Comparison of ENCODE assay signal across 15 mouse cellular contexts in genomic region chr3:153823671-153824515, GRCm38 (mm10). TPM values are rescaled to one million over a fixed set of nuclear protein-coding genes. Genes with fewer than 3 reads are reported as not detected.
DNase-seq lines count a peak whose midpoint lies in the region; ATAC-seq and TF ChIP-seq lines count a peak whose summit lies in the region.
"Had no signal": no experiment of that assay in that cellular context is flagged by ENCODE, and none has a peak within 500 bp of the region (broad histone marks: within the 10 kb centered on the region; RNA-seq: fewer than 3 reads in every experiment).

No protein-coding gene starts in this region.

- no peak for TF ChIP-seq CTCF in brain, embryonic 14.5 days (IDR thresholded peaks at IDR 0.05; ENCODE audit: borderline replicate concordance, extremely low read depth, insufficient read depth, insufficient read length)

- peak; percentile 62; the same call in 1 of the 2 replicates for ATAC-seq in hindbrain, embryonic 16.5 days
- peak; percentile 49; the same call in 1 of the 2 replicates for ATAC-seq in kidney, embryonic 14.5 days (ENCODE audit: low FRiP score, low TSS enrichment)

- TF ChIP-seq POLR2A in brain, embryonic 14.5 days (IDR thresholded peaks at IDR 0.05; ENCODE audit: borderline replicate concordance, extremely low read depth, insufficient read depth, insufficient read length, poor library complexity, severe bottlenecking), result no peak

- no peak overlapping the region for H3K9ac ChIP-seq in hindbrain, embryonic 16.5 days (ENCODE audit: low read depth, low read length)
- H3K9ac ChIP-seq in kidney, embryonic 14.5 days (ENCODE audit: low read depth, low read length), result no peak overlapping the region
- H3K9ac ChIP-seq: hindbrain, embryonic 15.5 days had no signal

- H3K36me3 ChIP-seq in hindbrain, embryonic 16.5 days (ENCODE audit: control insufficient read depth, insufficient read depth, low read length), result no peaks in the 10 kb centered on the region
- no peaks in the 10 kb centered on the region for H3K36me3 ChIP-seq in hindbrain, embryonic 10.5 days
- no peaks in the 10 kb centered on the region for H3K36me3 ChIP-seq in kidney, embryonic 14.5 days (ENCODE audit: control insufficient read depth, insufficient read depth, low read length)
- H3K36me3 ChIP-seq: G1E; hindbrain, embryonic 15.5 days had no signal

- H3K9me3 ChIP-seq in hindbrain, embryonic 16.5 days (ENCODE audit: control insufficient read depth, low read length), result no peaks in the 10 kb centered on the region
- H3K9me3 ChIP-seq in hindbrain, embryonic 10.5 days, result no peaks in the 10 kb centered on the region
- H3K9me3 ChIP-seq in kidney, embryonic 14.5 days (ENCODE audit: control insufficient read depth, low read length), result no peaks in the 10 kb centered on the region
- H3K9me3 ChIP-seq: G1E; hindbrain, embryonic 15.5 days had no signal

- intact Hi-C loops in heart, postnatal 25 days (cut with DNase I), result no loop called here

- no peak overlapping the region for H3K4me3 ChIP-seq in hindbrain, embryonic 16.5 days (ENCODE audit: low read length)
- no peak overlapping the region for H3K4me3 ChIP-seq in hindbrain, embryonic 10.5 days
- no peak overlapping the region for H3K4me3 ChIP-seq in kidney, embryonic 14.5 days (ENCODE audit: low read length)
- H3K4me3 ChIP-seq: hindbrain, embryonic 15.5 days; left cerebral cortex, adult 2 months had no signal

- no peaks in the 10 kb centered on the region for H3K27me3 ChIP-seq in hindbrain, embryonic 16.5 days (replicated peaks; ENCODE audit: control insufficient read depth, insufficient read depth, low read length)
- no peaks in the 10 kb centered on the region for H3K27me3 ChIP-seq in hindbrain, embryonic 10.5 days (ENCODE audit: insufficient read depth, poor library complexity, severe bottlenecking)
- H3K27me3 ChIP-seq in kidney, embryonic 14.5 days (ENCODE audit: control insufficient read depth, insufficient read depth, low read length), result no peaks in the 10 kb centered on the region
- H3K27me3 ChIP-seq: hindbrain, embryonic 15.5 days had no signal

- peak; percentile 11 to 25 for DNase-seq in adrenal gland, postnatal 36 days
- DNase-seq in adrenal gland, adult 18-20 months (ENCODE audit: low spot score in 2 of 2), result no peak
- no peak for DNase-seq in hindbrain, embryonic 10.5 days (ENCODE audit: low spot score)
- peak; percentile 52 for DNase-seq in brain, embryonic 14.5 days (ENCODE audit: low read depth)
- no peak for DNase-seq in thymus, postnatal 25 days
- no peak for DNase-seq in heart, postnatal 25 days (ENCODE audit: low spot score)
- DNase-seq: heart, adult 11 months; thymus, postnatal 4 days had no signal

- H3K4me2 ChIP-seq in hindbrain, embryonic 16.5 days (ENCODE audit: low read length), result no peak overlapping the region
- no peak overlapping the region for H3K4me2 ChIP-seq in kidney, embryonic 14.5 days (replicated peaks; ENCODE audit: low read depth, low read length)
- H3K4me2 ChIP-seq: hindbrain, embryonic 15.5 days; liver, embryonic 11.5 days had no signal

- WGBS in hindbrain, embryonic 16.5 days, result 51% methylated on average over 11 of the region's 11 CpGs
- WGBS in hindbrain, embryonic 10.5 days, result 75% methylated on average over 11 of the region's 11 CpGs
- WGBS in kidney, embryonic 14.5 days, result 64% methylated on average over 11 of the region's 11 CpGs

- no peak overlapping the region for H3K27ac ChIP-seq in hindbrain, embryonic 16.5 days (ENCODE audit: low read depth, low read length)
- H3K27ac ChIP-seq in hindbrain, embryonic 10.5 days, result no peak overlapping the region; the same call in 1 of the 2 replicates
- H3K27ac ChIP-seq in kidney, embryonic 14.5 days (ENCODE audit: low read depth, low read length), result no peak overlapping the region
- H3K27ac ChIP-seq: hindbrain, embryonic 15.5 days; left cerebral cortex, adult 2 months had no signal

- peaks cover 8% of the 10 kb centered on the region for H3K4me1 ChIP-seq in hindbrain, embryonic 16.5 days (ENCODE audit: control insufficient read depth, insufficient read depth, low read depth, low read length)
- H3K4me1 ChIP-seq in hindbrain, embryonic 10.5 days (replicated peaks), result peaks cover 13% of the 10 kb centered on the region
- H3K4me1 ChIP-seq in kidney, embryonic 14.5 days (ENCODE audit: control insufficient read depth, insufficient read depth, low read length), result 0 out of 2 replicates have a peak, but pooled peaks cover 6% of the 10 kb centered on the region

RNA-seq across cellular contexts. Expression of gene Asb17, which starts 20.1 kb away (rescaled TPM):
- not detected for total RNA-seq in adrenal gland, postnatal 36 days (2021)
- not detected for total RNA-seq in adrenal gland, adult 18-20 months (2021)
- 0.10 and 0.18 TPM in 2 replicates for polyA plus RNA-seq in hindbrain, embryonic 16.5 days (2015; fragmentation: Nextera tagmentation; extraction: Ambion mirVana)
- polyA plus RNA-seq in hindbrain, embryonic 10.5 days (2016; fragmentation: Nextera tagmentation; extraction: Ambion mirVana), result 0.39 and 0.65 TPM in 2 replicates
- 0.08 TPM in 1 of 2 replicates, not detected in the other for polyA plus RNA-seq in brain, embryonic 14.5 days (2012; rRNA removed)
- not detected in 2 replicates for polyA plus RNA-seq in kidney, embryonic 14.5 days (2014; fragmentation: Nextera tagmentation; extraction: Ambion mirVana)
- not detected for total RNA-seq in heart, postnatal 25 days (2021)
- total RNA-seq: left cerebral cortex, adult 2 months; monocyte, adult 5-6 weeks had no signal

Comparison
In these comparisons a context has a peak if more than half of its experiments do, and no peak if none do; other contexts are left out.
1. DNase-seq: peak in adrenal gland, postnatal 36 days (2 of 2) and brain, embryonic 14.5 days (single experiment); none in adrenal gland, adult 18-20 months (0 of 2), hindbrain, embryonic 10.5 days (single experiment), thymus, postnatal 25 days (single experiment) and heart, postnatal 25 days (single experiment).